Mouse (Mus musculus): ENCODE measurements around the gene Tcaim.

DNA sequence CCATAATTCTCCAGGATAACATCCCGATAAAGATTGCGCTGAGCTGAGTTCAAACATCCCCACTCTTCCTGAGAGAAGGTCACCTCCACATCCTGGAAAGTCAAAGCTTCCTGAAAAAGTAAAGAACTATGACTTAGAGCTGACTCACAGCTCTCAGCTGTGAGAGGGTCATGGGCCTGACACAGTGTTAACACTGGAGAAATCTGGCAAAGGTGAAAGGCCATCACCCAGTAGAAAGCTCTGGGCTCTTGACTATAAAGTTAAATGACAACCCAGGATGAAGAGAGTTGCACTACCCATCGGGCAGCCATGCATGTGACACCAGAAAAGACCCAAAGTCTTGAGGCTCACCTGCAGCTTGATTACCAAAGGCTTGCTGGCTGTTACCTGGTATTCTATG lies 51.4 kb downstream of the Tcaim start:
- no peak for TF ChIP-seq CTCF (IDR thresholded peaks at IDR 0.05; ENCODE audit: insufficient read depth, low read depth, low read length)
- no peak for TF ChIP-seq POLR2A (IDR thresholded peaks at IDR 0.05; ENCODE audit: insufficient read depth, low read depth, low read length)
